ENCODE assay signal across 12 mouse cellular contexts in genomic region chr4:130862538-130862937, GRCm38 (mm10). TPM values are rescaled to one million over a fixed set of nuclear protein-coding genes. Genes with fewer than 3 reads are reported as not detected.
DNase-seq lines count a peak whose midpoint lies in the region; ATAC-seq and TF ChIP-seq lines count a peak whose summit lies in the region.
"Had no signal": no experiment of that assay in that cellular context is flagged by ENCODE, and none has a peak within 500 bp of the region (broad histone marks: within the 10 kb centered on the region; RNA-seq: fewer than 3 reads in every experiment).

No protein-coding gene starts in this region.

- H3K9me3 ChIP-seq in forebrain, postnatal 0 days (ENCODE audit: low read length), result no peaks in the 10 kb centered on the region
- H3K9me3 ChIP-seq in forebrain, embryonic 12.5 days, result no peaks in the 10 kb centered on the region
- H3K9me3 ChIP-seq in hindbrain, embryonic 14.5 days (ENCODE audit: control insufficient read depth, low read length), result no peaks in the 10 kb centered on the region
- no peaks in the 10 kb centered on the region for H3K9me3 ChIP-seq in hindbrain, embryonic 12.5 days (replicated peaks)
- H3K9me3 ChIP-seq: embryonic facial prominence, embryonic 13.5 days; forebrain, embryonic 13.5 days; liver, embryonic 12.5 days; midbrain, embryonic 10.5 days had no signal

- no peaks in the 10 kb centered on the region for H3K79me2 ChIP-seq in myocyte (ENCODE audit: control insufficient read depth, insufficient read depth)

- ATAC-seq in forebrain, postnatal 0 days, result no peak
- ATAC-seq in forebrain, embryonic 12.5 days (ENCODE audit: low FRiP score), result no peak
- no peak for ATAC-seq in hindbrain, embryonic 14.5 days (ENCODE audit: low FRiP score)
- no peak for ATAC-seq in hindbrain, embryonic 12.5 days (ENCODE audit: low FRiP score)
- ATAC-seq: forebrain, embryonic 13.5 days; liver, embryonic 12.5 days had no signal

- TF ChIP-seq CTCF in forebrain, postnatal 0 days (IDR thresholded peaks at IDR 0.05; ENCODE audit: low read depth), result no peak
- TF ChIP-seq CTCF in cortical plate, adult 2 months (IDR thresholded peaks at IDR 0.05; ENCODE audit: extremely low read depth, insufficient read depth, low read length), result no peak

- no peak overlapping the region for H3K4me2 ChIP-seq in forebrain, postnatal 0 days (ENCODE audit: low read depth)
- no peak overlapping the region for H3K4me2 ChIP-seq in forebrain, embryonic 12.5 days
- H3K4me2 ChIP-seq in hindbrain, embryonic 14.5 days (replicated peaks), result 0 out of 2 replicates have a peak overlapping the region, but pooled peaks have one; percentile 63
- H3K4me2 ChIP-seq in hindbrain, embryonic 12.5 days (replicated peaks), result no peak overlapping the region
- peak overlapping the region; percentile 72 for H3K4me2 ChIP-seq in myocyte (ENCODE audit: low read depth)

- H3K27ac ChIP-seq in forebrain, postnatal 0 days (ENCODE audit: low read depth, low read length), result peak overlapping the region; percentile 73; the same call in 1 of the 2 replicates
- H3K27ac ChIP-seq in forebrain, embryonic 12.5 days, result no peak overlapping the region
- H3K27ac ChIP-seq in hindbrain, embryonic 14.5 days, result peak overlapping the region; percentile 51; the same call in 1 of the 2 replicates
- no peak overlapping the region for H3K27ac ChIP-seq in hindbrain, embryonic 12.5 days
- H3K27ac ChIP-seq in cortical plate, adult 2 months (ENCODE audit: insufficient read depth, low read length), result peak overlapping the region; percentile 58; the same call in 1 of the 2 replicates
- H3K27ac ChIP-seq: embryonic facial prominence, embryonic 13.5 days; forebrain, embryonic 13.5 days; liver, embryonic 12.5 days had no signal

- H3ac ChIP-seq in myocyte (ENCODE audit: control insufficient read depth, insufficient read length), result no peak overlapping the region

- H3K9ac ChIP-seq in forebrain, postnatal 0 days, result 0 out of 2 replicates have a peak overlapping the region, but pooled peaks have one; percentile 45
- no peak overlapping the region for H3K9ac ChIP-seq in forebrain, embryonic 12.5 days
- peak overlapping the region; percentile 60; the same call in 1 of the 2 replicates for H3K9ac ChIP-seq in hindbrain, embryonic 14.5 days
- no peak overlapping the region for H3K9ac ChIP-seq in hindbrain, embryonic 12.5 days
- H3K9ac ChIP-seq: liver, embryonic 12.5 days had no signal

- H3K4me1 ChIP-seq in forebrain, postnatal 0 days (ENCODE audit: insufficient read depth), result peaks cover 25% of the 10 kb centered on the region
- peaks cover 36% of the 10 kb centered on the region for H3K4me1 ChIP-seq in forebrain, embryonic 12.5 days
- H3K4me1 ChIP-seq in hindbrain, embryonic 14.5 days (replicated peaks; ENCODE audit: control insufficient read depth, insufficient read depth, low read length), result peaks cover 46% of the 10 kb centered on the region
- peaks cover 37% of the 10 kb centered on the region for H3K4me1 ChIP-seq in hindbrain, embryonic 12.5 days
- peaks cover 15% of the 10 kb centered on the region for H3K4me1 ChIP-seq in cortical plate, adult 2 months (ENCODE audit: control insufficient read depth, insufficient read depth, low read length)
- H3K4me1 ChIP-seq: liver, embryonic 12.5 days had no signal

- WGBS in forebrain, postnatal 0 days, result 77% methylated on average over 5 of the region's 5 CpGs
- WGBS in forebrain, embryonic 12.5 days, result 75% methylated on average over 5 of the region's 5 CpGs
- WGBS in hindbrain, embryonic 14.5 days, result 77% methylated on average over 5 of the region's 5 CpGs
- WGBS in hindbrain, embryonic 12.5 days, result 86% methylated on average over 5 of the region's 5 CpGs

- H3K27me3 ChIP-seq in forebrain, postnatal 0 days (ENCODE audit: insufficient read depth, low read length), result peaks cover 2% of the 10 kb centered on the region; the same call in 1 of the 2 replicates
- H3K27me3 ChIP-seq in forebrain, embryonic 12.5 days, result peaks cover 93% of the 10 kb centered on the region
- H3K27me3 ChIP-seq in hindbrain, embryonic 14.5 days (ENCODE audit: control insufficient read depth, insufficient read depth, low read length), result peaks cover 14% of the 10 kb centered on the region; the same call in 1 of the 2 replicates
- H3K27me3 ChIP-seq in hindbrain, embryonic 12.5 days, result peaks cover 53% of the 10 kb centered on the region
- no peaks in the 10 kb centered on the region for H3K27me3 ChIP-seq in myocyte (ENCODE audit: control insufficient read depth, insufficient read depth, insufficient read length)

- DNase-seq in forebrain, postnatal 0 days, result no peak
- no peak for DNase-seq in hindbrain, embryonic 14.5 days (ENCODE audit: low spot score)
- DNase-seq in ovary, adult 18-20 months (ENCODE audit: low spot score), result no peak
- DNase-seq: kidney, adult 8-10 months had no signal

- no peak for TF ChIP-seq POLR2A in cortical plate, adult 2 months (IDR thresholded peaks at IDR 0.05; ENCODE audit: extremely low read depth, insufficient read depth, low read length)
- TF ChIP-seq POLR2A in myocyte (IDR thresholded peaks at IDR 0.05; ENCODE audit: insufficient read length, low read depth), result no peak

- no peaks in the 10 kb centered on the region for H3K36me3 ChIP-seq in forebrain, postnatal 0 days (ENCODE audit: insufficient read depth)
- H3K36me3 ChIP-seq in forebrain, embryonic 12.5 days (replicated peaks), result no peaks in the 10 kb centered on the region
- H3K36me3 ChIP-seq in hindbrain, embryonic 14.5 days (replicated peaks; ENCODE audit: control insufficient read depth, insufficient read depth), result no peaks in the 10 kb centered on the region
- H3K36me3 ChIP-seq in hindbrain, embryonic 12.5 days, result no peaks in the 10 kb centered on the region
- H3K36me3 ChIP-seq in myocyte (ENCODE audit: control insufficient read depth, insufficient read depth), result no peaks in the 10 kb centered on the region
- H3K36me3 ChIP-seq: embryonic facial prominence, embryonic 13.5 days; liver, embryonic 12.5 days; midbrain, embryonic 10.5 days had no signal

- no peak overlapping the region for H3K4me3 ChIP-seq in forebrain, postnatal 0 days (ENCODE audit: low read depth, low read length)
- H3K4me3 ChIP-seq in forebrain, embryonic 12.5 days (replicated peaks), result no peak overlapping the region
- H3K4me3 ChIP-seq in hindbrain, embryonic 14.5 days (replicated peaks; ENCODE audit: low read length), result no peak overlapping the region
- no peak overlapping the region for H3K4me3 ChIP-seq in hindbrain, embryonic 12.5 days
- H3K4me3 ChIP-seq in cortical plate, adult 2 months (ENCODE audit: insufficient read depth, low read length), result no peak overlapping the region
- H3K4me3 ChIP-seq in myocyte, result no peak overlapping the region
- H3K4me3 ChIP-seq: liver, embryonic 12.5 days had no signal

TF ChIP-seq in myocyte, 11 proteins besides CTCF, POLR2A, EP300 and RAD21:
- TF ChIP-seq MAX (IDR thresholded peaks at IDR 0.05; ENCODE audit: low read depth), result no peak
- TF ChIP-seq MYOD1 (IDR thresholded peaks at IDR 0.05; ENCODE audit: control insufficient read depth in 1 of 3, insufficient read length in 2 of 3, low read depth in 2 of 3), result no peak
- TF ChIP-seq SRF (IDR thresholded peaks at IDR 0.05; ENCODE audit: control insufficient read depth, insufficient read length, low read depth), result no peak
- TF ChIP-seq USF1 (IDR thresholded peaks at IDR 0.05; ENCODE audit: low read depth), result no peak
- TF ChIP-seq TCF3 (IDR thresholded peaks at IDR 0.05; ENCODE audit: insufficient read length, low read depth), result no peak
- no peak for TF ChIP-seq REST (IDR thresholded peaks at IDR 0.05; ENCODE audit: insufficient read depth, insufficient read length)
- no peak for TF ChIP-seq TCF12 (IDR thresholded peaks at IDR 0.05; ENCODE audit: insufficient read depth, poor library complexity, severe bottlenecking)
- no peak for TF ChIP-seq MYOG (IDR thresholded peaks at IDR 0.05; ENCODE audit: control insufficient read depth in 1 of 3, insufficient read depth in 1 of 3, insufficient read length in 2 of 3, low read depth in 2 of 3)
- TF ChIP-seq POLR2AphosphoS2 (IDR thresholded peaks at IDR 0.05; ENCODE audit: insufficient read length, low read depth), result no peak
- TF ChIP-seq CEBPB (IDR thresholded peaks at IDR 0.05; ENCODE audit: insufficient read depth, poor library complexity, severe bottlenecking), result no peak
- no peak for TF ChIP-seq E2F4 (IDR thresholded peaks at IDR 0.05; ENCODE audit: insufficient read depth)

RNA-seq across cellular contexts. Expression of gene Laptm5, which starts 50.4 kb away (rescaled TPM):
- 17.5 and 25.5 TPM in 2 replicates for total RNA-seq in forebrain, postnatal 0 days (2014; rRNA removed)
- polyA plus RNA-seq in forebrain, postnatal 0 days (2015; fragmentation: Nextera tagmentation; extraction: Ambion mirVana), result 30.2 and 34.3 TPM in 2 replicates
- 16.8 and 17.0 TPM in 2 replicates for polyA plus RNA-seq in forebrain, embryonic 12.5 days (2016; fragmentation: Nextera tagmentation; extraction: Ambion mirVana)
- polyA plus RNA-seq in hindbrain, embryonic 14.5 days (2014; fragmentation: Nextera tagmentation; extraction: Ambion mirVana), result 35.2 and 37.4 TPM in 2 replicates
- polyA plus RNA-seq in hindbrain, embryonic 12.5 days (2016; fragmentation: Nextera tagmentation; extraction: Ambion mirVana), result 22.7 and 23.3 TPM in 2 replicates
- polyA plus RNA-seq in cortical plate, adult 2 months (2012; rRNA removed), result 66.8 and 71.4 TPM in 2 replicates
- polyA plus RNA-seq in myocyte (2012; fragmentation: generic; extraction: Trizol), result 0.06 TPM

Comparison
In these comparisons a context has a peak if more than half of its experiments do, and no peak if none do; other contexts are left out.
1. H3K27ac ChIP-seq: peak in forebrain, postnatal 0 days (single experiment), hindbrain, embryonic 14.5 days (single experiment) and cortical plate, adult 2 months (single experiment); none in forebrain, embryonic 12.5 days (single experiment) and hindbrain, embryonic 12.5 days (single experiment).
2. H3K4me2 ChIP-seq: peak in hindbrain, embryonic 14.5 days (single experiment) and myocyte (single experiment); none in forebrain, postnatal 0 days (single experiment), forebrain, embryonic 12.5 days (single experiment) and hindbrain, embryonic 12.5 days (single experiment).
3. H3K9ac ChIP-seq: peak in forebrain, postnatal 0 days (single experiment) and hindbrain, embryonic 14.5 days (single experiment); none in forebrain, embryonic 12.5 days (single experiment) and hindbrain, embryonic 12.5 days (single experiment).
4. RNA of gene Laptm5, which starts 50.4 kb away (polyA plus RNA-seq): 66.8 to 71.4 TPM in cortical plate, adult 2 months, 35.2 to 37.4 TPM in hindbrain, embryonic 14.5 days, 30.2 to 34.3 TPM in forebrain, postnatal 0 days, 22.7 to 23.3 TPM in hindbrain, embryonic 12.5 days and 16.8 to 17.0 TPM in forebrain, embryonic 12.5 days; 0.06 TPM in myocyte (single experiment); every median in the first group is over 10 times any median in the second.